Mouse (Mus musculus) forebrain, embryonic 16.5 days (tissue): Measurements from ENCODE around the gene Cmah. TPM values are rescaled to one million over a fixed set of nuclear protein-coding genes. Genes with fewer than 3 reads are reported as not detected.
"Not testable (repeated sequence)": the region's sequence is repeated elsewhere in the genome, so short reads cannot be mapped to it uniquely, and the experiment has no call there.

Experiments
- ATAC-seq: fragments of 200-750 bp; cut with Nextera tagmentation; 2 replicates; pipeline ENCODE4 v1.8.0; 2017; ENCODE audit warnings: mild to moderate bottlenecking, moderate library complexity
- H3K27ac ChIP-seq: fragments of 300-500 bp; sonication (generic); 2 replicates; pipeline ENCODE4 v1.5.1; 2014; ENCODE audit warnings: low read length, control low read depth
- H3K27me3 ChIP-seq: fragments of 300-500 bp; sonication (generic); replicated peaks from 2 replicates; pipeline ENCODE4 v1.6.1; 2014; ENCODE audit warnings: low read length; ENCODE audit not compliant: control insufficient read depth, insufficient read depth
- H3K36me3 ChIP-seq: fragments of 300-500 bp; sonication (generic); 2 replicates; pipeline ENCODE4 v1.6.1; 2014; ENCODE audit not compliant: control insufficient read depth, insufficient read depth
- H3K4me1 ChIP-seq: fragments of 300-500 bp; sonication (generic); replicated peaks from 2 replicates; pipeline ENCODE4 v1.6.1; 2014; ENCODE audit warnings: low read length; ENCODE audit not compliant: control insufficient read depth, insufficient read depth
- H3K4me2 ChIP-seq: fragments of 300-500 bp; sonication (generic); 2 replicates; pipeline ENCODE4 v1.6.1; 2014; ENCODE audit warnings: mild to moderate bottlenecking, low read length, control low read depth
- H3K4me3 ChIP-seq: fragments of 300-500 bp; sonication (generic); replicated peaks from 2 replicates; pipeline ENCODE4 v1.5.1; 2014; ENCODE audit warnings: mild to moderate bottlenecking, low read length, control low read depth
- H3K9ac ChIP-seq: fragments of 300-500 bp; sonication (generic); replicated peaks from 2 replicates; pipeline ENCODE4 v1.6.1; 2014; ENCODE audit warnings: low read depth, low read length, control low read depth
- H3K9me3 ChIP-seq: fragments of 300-500 bp; sonication (generic); 2 replicates; pipeline ENCODE4 v1.6.1; 2016; ENCODE audit warnings: low read length; ENCODE audit not compliant: control insufficient read depth
- WGBS: fragments of 180-500 bp; shearing (Covaris S2); extraction: QIAGEN DNeasy Blood & Tissue Kit; methylation state at CpG from one replicate; pipeline ENCODE4 v1.1.7; 2014; 5-methylcytosine and 5-hydroxymethylcytosine counted together
- polyA plus RNA-seq: library from polyadenylated mRNA; unstranded; fragments of >200 nt; fragmentation: Nextera tagmentation; extraction: Ambion mirVana; gene quantifications from 2 replicates; pipeline ENCODE4 v1.2.1, GENCODE M21; 2015

Gene Cmah
- polyA plus RNA-seq, 1 experiment from 2014 or later, result 0.11 TPM

DNA sequence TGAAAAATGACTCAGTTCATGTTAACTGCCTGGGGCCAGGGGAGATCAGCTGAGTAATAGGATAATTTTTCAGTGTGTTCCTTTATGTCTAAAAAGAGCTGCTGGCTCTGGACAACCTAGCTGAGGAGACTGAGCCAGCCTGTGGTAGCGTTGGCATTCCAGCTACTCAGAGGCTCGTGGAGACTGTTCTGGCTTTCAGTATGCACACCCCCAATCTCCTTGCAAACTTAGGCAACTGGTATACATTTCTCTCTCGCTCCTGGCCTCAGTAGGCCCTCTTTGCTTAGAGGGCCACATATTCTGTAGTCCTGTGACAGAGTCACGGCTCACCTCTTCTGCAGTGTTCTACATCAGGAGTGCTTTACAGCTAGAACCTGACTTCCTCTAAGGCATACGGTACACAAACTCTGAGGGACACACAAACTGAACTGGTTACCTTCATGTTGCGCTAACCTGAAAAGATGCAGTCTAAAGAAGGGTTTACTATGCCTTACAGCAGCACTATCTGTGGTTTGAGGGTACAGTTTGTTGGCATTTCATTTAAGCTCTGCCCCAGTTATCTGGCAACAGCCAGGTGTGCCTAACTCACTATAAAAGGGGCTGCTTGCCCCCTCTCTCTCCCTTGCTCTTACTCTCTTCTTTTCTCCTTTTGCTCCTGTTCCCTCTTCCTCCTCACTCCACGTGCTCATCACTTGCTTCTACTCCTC is 45.8 kb downstream of the Cmah start:
- Histone ChIP-seq H3K4me2 (no peak overlapping the region), H3K27me3 (no peaks in the 10 kb centered on the region), H3K27ac (no peak overlapping the region), H3K4me1 (no peaks in the 10 kb centered on the region), H3K4me3 (no peak overlapping the region), H3K9me3 (no peaks in the 10 kb centered on the region), H3K36me3 (no peaks in the 10 kb centered on the region), H3K9ac (no peak overlapping the region)
- no peak for ATAC-seq
- WGBS, result 93% methylated on average over 7 of the region's 7 CpGs

DNA sequence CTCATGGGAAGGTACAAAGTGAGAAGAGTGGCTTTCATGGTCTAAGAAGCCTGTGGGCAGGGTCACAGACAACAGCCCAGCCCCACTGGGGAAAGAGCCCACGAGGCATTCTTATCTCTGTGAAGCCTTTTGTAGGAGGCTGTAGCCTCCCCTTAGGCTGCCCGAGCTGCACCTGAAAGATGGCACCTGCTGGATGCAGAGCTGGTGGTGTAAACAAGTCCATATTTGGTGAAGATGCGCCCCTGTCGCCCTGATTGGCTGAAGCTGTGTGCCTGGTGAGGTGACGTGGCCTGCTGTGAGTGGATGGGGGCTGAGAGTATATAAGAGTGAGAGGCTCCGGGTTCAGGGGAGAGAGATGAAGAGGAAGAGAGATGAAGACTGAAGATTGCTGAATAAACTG is 47.4 kb downstream of the Cmah start:
- not testable (repeated sequence) for H3K9me3 ChIP-seq, ATAC-seq
- 86% methylated on average over 6 of the region's 6 CpGs for WGBS

DNA sequence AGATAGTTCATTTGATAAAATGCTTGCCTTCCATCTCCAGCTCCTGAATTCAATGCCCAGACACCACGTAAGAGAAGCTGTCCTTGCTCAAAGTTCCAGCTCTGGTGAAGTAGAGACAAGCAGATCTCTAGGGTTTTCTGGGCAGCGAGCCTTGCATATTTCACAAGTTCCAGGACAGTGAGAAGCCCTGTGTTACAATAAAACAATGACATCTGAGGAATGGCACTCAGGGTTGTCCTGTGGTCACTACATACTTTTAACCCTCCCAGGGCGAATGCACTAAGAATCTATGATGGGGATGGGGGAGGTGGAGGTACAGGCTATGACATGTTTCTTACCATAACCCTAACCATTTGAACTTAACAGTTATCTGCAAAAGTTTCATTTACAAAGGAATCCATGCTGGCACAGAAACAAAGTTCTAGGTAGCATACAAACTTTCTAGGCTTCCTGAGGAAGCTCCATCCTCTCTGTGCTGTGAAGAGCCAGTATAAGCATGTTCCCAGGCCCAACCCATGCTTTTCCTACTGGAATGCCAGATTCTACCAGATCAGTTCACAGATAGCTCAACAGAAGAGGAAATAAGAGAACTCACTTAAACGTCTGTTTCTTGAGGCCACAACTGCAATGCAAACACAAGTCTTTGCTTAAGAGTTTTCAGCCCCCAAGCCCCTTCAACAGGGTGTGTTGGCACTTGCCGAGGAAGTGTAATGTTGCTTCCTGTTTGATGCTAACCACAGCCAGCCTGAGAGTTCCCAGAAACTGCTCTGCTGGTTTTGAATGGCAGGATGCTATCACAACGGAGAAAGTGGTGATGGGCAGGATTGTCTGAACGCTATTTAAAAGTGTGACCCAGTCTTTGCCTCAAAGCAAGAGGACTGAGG is 48.4 kb downstream of the Cmah start:
- Histone ChIP-seq H3K4me3 (no peak overlapping the region), H3K36me3 (no peaks in the 10 kb centered on the region), H3K27ac (no peak overlapping the region), H3K27me3 (no peaks in the 10 kb centered on the region), H3K9ac (no peak overlapping the region), H3K9me3 (no peaks in the 10 kb centered on the region), H3K4me1 (no peaks in the 10 kb centered on the region), H3K4me2 (no peak overlapping the region)
- ATAC-seq, result no peak
- whole genome bisulfite sequencing, result 85% methylated on average over 7 of the region's 7 CpGs

More for the DNA sequence above, 47.4 kb downstream of the Cmah start:
- not testable (repeated sequence) for H3K27me3 ChIP-seq, H3K27ac ChIP-seq, H3K4me3 ChIP-seq, H3K4me2 ChIP-seq, H3K4me1 ChIP-seq, H3K36me3 ChIP-seq, H3K9ac ChIP-seq

DNA sequence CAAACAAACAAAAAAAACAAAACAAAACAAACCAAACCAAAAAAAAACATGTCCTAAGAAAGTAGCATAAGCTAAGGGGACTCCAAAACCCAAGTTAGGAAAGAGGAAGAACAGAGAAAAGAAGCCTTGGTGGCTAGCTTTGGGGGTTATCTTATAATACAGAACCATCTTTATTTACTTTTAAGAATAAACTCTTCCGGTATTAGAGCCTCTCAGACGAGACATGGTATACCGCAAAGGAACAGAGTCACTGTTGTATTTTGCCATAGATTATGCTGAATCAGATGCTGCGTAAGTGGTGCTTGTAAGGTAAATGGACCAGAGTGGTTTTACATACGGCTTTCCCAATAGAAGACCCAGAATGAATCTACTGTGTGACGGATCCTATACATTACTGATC is 53.5 kb downstream of the Cmah start:
- H3K4me2 ChIP-seq, result no peak overlapping the region

DNA sequence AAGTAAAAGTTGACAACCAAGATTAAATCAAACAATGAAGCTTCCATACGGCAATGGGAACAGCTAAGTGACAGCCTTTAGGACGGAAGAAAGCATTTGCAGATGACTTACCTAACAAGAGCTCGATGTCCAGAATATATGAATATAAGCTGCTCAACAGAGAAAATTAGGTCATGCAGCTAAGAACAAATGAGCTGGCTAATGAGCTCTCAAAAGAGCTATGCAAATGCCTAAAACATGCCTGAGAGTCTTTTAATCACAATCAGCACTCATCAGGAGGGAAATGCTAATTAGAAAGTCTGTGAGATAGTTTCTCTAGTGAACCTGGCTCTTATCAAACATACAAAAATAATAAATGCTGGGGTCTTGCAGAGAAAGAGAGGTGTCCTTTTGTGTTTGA is 56.7 kb downstream of the Cmah start:
- no peak overlapping the region for H3K4me2 ChIP-seq
- no peaks in the 10 kb centered on the region for H3K9me3 ChIP-seq
- ATAC-seq, result peak; percentile 50; the same call in 1 of the 2 replicates
- H3K4me1 ChIP-seq, result 0 out of 2 replicates have a peak, but pooled peaks cover 7% of the 10 kb centered on the region
- H3K27me3 ChIP-seq, result no peaks in the 10 kb centered on the region
- H3K9ac ChIP-seq, result no peak overlapping the region
- no peak overlapping the region for H3K27ac ChIP-seq
- no peak overlapping the region for H3K4me3 ChIP-seq
- 10% methylated on average over 3 of the region's 3 CpGs for WGBS
- H3K36me3 ChIP-seq, result no peaks in the 10 kb centered on the region

More for the DNA sequence above, 53.5 kb downstream of the Cmah start:
- 0 out of 2 replicates have a peak, but pooled peaks cover 7% of the 10 kb centered on the region for H3K4me1 ChIP-seq
- no peak overlapping the region for H3K4me3 ChIP-seq
- 89% methylated on average over 6 of the region's 6 CpGs for WGBS
- H3K9ac ChIP-seq, result no peak overlapping the region
- ATAC-seq, result no peak
- no peak overlapping the region for H3K27ac ChIP-seq
- H3K36me3 ChIP-seq, result no peaks in the 10 kb centered on the region
- H3K9me3 ChIP-seq, result no peaks in the 10 kb centered on the region
- H3K27me3 ChIP-seq, result no peaks in the 10 kb centered on the region

DNA sequence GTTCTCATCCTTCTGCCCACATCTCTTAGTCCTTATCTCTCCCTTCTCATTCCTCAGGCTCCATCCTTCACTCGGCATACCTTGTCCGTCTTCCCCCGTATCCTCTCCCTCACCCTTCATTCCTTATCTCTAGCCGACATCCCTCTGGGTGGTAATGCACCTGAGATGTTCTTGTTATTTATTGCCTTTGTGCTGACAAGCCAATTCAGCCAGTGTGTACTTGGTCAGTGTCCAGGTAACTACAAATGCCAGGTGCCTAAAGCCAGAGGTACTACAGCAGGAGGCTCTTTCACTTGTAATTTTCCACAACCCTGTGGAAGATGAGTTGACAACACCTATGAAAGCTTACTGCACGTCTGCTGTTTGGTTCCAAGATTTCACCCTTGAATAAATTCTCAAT is 64.7 kb downstream of the Cmah start:
- H3K4me3 ChIP-seq, result no peak overlapping the region
- H3K27me3 ChIP-seq, result no peaks in the 10 kb centered on the region
- 87% methylated on average over 5 of the region's 5 CpGs for WGBS
- H3K36me3 ChIP-seq, result no peaks in the 10 kb centered on the region
- no peaks in the 10 kb centered on the region for H3K9me3 ChIP-seq
- no peak overlapping the region for H3K9ac ChIP-seq
- ATAC-seq, result no peak
- no peak overlapping the region for H3K27ac ChIP-seq
- peaks cover 5% of the 10 kb centered on the region; the same call in 1 of the 2 replicates for H3K4me1 ChIP-seq
- H3K4me2 ChIP-seq, result no peak overlapping the region

DNA sequence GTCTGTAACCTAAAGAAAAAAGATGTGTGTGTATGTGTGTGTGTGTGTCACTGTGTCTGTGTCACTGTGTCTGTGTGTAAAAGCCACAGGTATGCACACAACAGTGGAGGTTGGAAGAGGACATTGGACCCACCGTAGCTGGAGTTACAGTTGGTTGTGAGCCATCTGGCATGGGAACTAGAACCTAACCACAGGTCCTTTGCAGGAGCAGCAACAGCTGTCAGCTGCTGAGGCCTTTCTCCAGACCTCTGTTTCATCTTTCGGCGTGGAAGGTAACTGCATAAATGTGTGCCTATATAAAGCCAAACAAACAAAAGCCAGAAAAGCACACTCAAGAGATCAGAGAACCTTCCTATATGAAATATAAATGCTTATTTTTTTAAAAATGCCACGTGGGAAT is 65.5 kb downstream of the Cmah start:
- ATAC-seq, result no peak
- no peak overlapping the region for H3K27ac ChIP-seq
- H3K9ac ChIP-seq, result no peak overlapping the region
- peaks cover 5% of the 10 kb centered on the region; the same call in 1 of the 2 replicates for H3K4me1 ChIP-seq
- WGBS, result 58% methylated on average over 4 of the region's 4 CpGs
- H3K27me3 ChIP-seq, result no peaks in the 10 kb centered on the region
- no peak overlapping the region for H3K4me2 ChIP-seq
- no peaks in the 10 kb centered on the region for H3K9me3 ChIP-seq
- H3K36me3 ChIP-seq, result no peaks in the 10 kb centered on the region
- no peak overlapping the region for H3K4me3 ChIP-seq

DNA sequence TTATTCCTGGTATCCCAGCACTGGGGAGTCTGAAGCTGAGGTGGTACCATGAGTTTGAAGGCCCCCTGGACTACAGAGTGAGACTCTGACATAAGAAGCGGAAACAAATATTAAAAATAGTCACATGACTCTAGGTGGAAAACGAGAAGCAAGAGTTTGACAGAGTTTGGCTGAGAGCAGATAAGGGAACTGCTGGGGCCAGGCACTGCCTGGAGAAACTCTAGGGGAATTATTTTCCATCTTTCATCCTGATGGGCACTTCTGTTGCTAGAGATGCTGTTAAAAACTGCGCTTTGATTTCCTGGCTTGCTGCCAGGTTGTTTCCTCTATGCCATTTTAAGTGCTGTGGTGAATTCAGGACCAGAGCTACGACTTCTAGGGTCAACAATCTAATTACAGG is 65.9 kb downstream of the Cmah start:
- Histone ChIP-seq H3K27ac (no peak overlapping the region), H3K9me3 (no peaks in the 10 kb centered on the region), H3K36me3 (no peaks in the 10 kb centered on the region), H3K4me2 (no peak overlapping the region), H3K9ac (no peak overlapping the region), H3K4me3 (no peak overlapping the region), H3K4me1 (peaks cover 5% of the 10 kb centered on the region; the same call in 1 of the 2 replicates), H3K27me3 (no peaks in the 10 kb centered on the region)
- WGBS, result 29% methylated on average over 4 of the region's 4 CpGs
- no peak for ATAC-seq

DNA sequence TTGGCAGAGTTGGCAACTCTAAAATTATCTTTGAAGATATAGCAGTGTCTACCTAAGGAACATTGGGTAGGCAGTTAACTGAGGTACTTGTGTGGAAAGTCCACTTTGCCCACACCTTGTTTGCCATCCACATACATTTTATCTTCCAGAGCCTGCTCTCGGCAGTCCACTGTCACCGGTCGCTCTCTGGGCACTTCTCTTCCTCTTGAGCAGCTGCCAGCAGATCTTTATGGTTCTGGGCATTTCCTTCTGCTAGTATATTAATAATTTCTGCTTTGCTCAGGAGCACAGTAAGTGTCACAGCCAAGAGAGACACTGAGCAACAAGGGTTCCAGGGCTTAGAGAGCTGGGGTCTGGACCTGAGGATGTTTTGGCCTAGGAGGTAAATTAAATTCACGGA is 68.6 kb downstream of the Cmah start:
- no peaks in the 10 kb centered on the region for H3K9me3 ChIP-seq
- peaks cover 5% of the 10 kb centered on the region; the same call in 1 of the 2 replicates for H3K4me1 ChIP-seq
- no peak overlapping the region for H3K27ac ChIP-seq
- ATAC-seq, result no peak
- no peaks in the 10 kb centered on the region for H3K27me3 ChIP-seq
- 94% methylated on average over 4 of the region's 4 CpGs for WGBS
- H3K4me2 ChIP-seq, result no peak overlapping the region
- no peak overlapping the region for H3K4me3 ChIP-seq
- H3K36me3 ChIP-seq, result no peaks in the 10 kb centered on the region
- H3K9ac ChIP-seq, result no peak overlapping the region
